Mouse (Mus musculus) embryonic fibroblast, embryonic 13.5 days (primary cell): ENCODE measurements around the gene Ctsw.

Source experiments
- CTCF ChIP-seq: IDR thresholded peaks from 2 replicates; pipeline ENCODE4 v1.5.1; 2011; ENCODE audit warnings: mild to moderate bottlenecking, control low read depth, low read length, moderate library complexity, borderline replicate concordance; ENCODE audit not compliant: insufficient read depth
- POLR2A ChIP-seq: IDR thresholded peaks from 2 replicates; pipeline ENCODE4 v1.6.1; 2011; ENCODE audit warnings: low read depth, mild to moderate bottlenecking, control low read depth, low read length, moderate library complexity

DNA sequence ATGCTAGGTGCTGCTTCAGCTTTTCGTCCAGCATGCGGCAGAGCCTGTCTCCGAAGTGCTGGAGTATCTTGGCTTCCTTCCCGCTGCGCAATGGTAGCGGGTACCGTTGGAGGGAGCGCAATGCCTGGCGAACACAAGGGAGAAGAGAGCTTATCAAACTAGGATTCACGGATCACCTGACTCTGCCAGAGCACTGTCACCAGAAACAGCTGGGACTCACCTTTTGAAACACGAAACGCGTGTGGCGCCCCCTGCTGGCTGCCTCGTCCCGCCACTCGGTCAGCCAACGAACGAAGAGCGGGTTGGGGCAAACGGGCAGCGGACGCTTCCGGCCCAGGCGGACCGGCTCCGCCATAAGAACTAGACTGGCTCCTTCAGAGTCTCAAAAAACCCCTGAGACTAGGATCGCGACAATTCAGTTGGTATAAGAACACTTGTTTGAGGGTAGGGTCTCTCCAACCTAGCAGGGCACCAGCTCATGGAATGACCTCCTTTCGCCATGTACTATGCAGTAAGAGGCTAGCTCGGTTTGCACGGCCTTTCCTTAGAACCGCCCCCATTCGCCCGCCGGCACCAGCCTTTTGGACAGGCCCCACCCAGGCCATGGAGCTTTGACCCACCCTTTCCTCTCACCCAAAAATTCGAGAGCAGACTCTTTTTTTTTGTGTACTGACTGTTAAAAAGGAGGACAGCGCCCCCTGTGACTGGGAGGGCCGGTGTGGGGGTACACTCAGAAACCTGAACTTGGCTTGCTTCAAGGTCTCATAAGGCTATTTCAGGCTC lies 19.7 kb upstream of the Ctsw start, which contains the start of gene Mus81:
- TF ChIP-seq POLR2A, result peak; percentile 92
- peak; percentile 78 for TF ChIP-seq CTCF
